Mouse (Mus musculus): ENCODE data around the gene Polr3h. TPM values are rescaled to one million over a fixed set of nuclear protein-coding genes. Genes with fewer than 3 reads are reported as not detected.

Polr3h gene
- polyA plus RNA-seq, 1 experiment: 7.4 TPM

DNA sequence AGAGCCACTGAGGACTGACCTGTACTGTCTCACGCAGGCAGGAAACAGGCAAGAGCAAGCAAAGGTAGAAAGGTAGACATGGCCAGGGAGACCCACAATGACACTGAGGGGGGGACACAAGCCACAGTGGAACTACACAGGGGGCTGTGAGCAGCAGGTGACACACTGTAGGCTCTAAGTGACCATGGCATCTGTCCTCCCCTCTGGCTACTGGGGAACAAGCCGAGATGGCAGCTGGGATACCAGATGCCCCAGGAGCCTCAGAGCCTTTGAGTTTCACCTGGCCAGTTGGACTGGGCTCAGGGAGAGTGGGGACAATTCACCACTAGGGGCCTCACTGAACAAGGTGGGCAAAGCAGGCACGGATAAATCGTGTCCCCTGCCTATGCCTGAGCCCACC, 26.3 kb upstream of the Polr3h start:
- Histone ChIP-seq H3K36me3 (ENCODE audit: control insufficient read depth) (peaks cover 62% of the 10 kb centered on the region), H3K4me3 (replicated peaks) (no peak overlapping the region), H3K4me1 (ENCODE audit: control insufficient read depth) (peaks cover 14% of the 10 kb centered on the region), H3K9me3 (ENCODE audit: control insufficient read depth, low read length) (peaks cover under 1% of the 10 kb centered on the region; the same call in 1 of the 2 replicates), H3K27me3 (ENCODE audit: control insufficient read depth) (no peaks in the 10 kb centered on the region)
- no peak for TF ChIP-seq TAL1 (IDR thresholded peaks at IDR 0.05; ENCODE audit: low read length)
- TF ChIP-seq GATA1 (IDR thresholded peaks at IDR 0.05; ENCODE audit: low read length): no peak

DNA sequence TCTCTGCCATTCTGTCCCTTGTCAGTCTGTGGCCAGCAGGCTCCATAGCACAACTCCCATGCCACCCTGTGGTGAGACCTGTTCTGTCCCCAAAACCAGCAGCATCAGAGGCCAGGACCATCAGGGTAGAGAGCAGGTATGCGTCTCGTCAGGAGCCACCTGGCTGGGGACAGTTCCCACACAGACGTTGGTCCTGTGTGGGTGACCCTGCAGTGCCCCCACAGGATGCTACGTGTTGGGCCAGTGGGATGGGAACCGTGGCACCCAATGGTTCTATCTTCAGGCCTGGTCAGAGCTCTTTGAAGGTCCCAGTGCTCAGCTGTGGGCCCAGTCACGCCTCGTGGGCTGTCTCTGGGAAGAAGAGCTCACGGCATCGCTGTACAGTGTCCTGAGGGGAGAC, 25.1 kb upstream of the Polr3h start:
- TF ChIP-seq TAL1 (IDR thresholded peaks at IDR 0.05; ENCODE audit: low read length) (no peak), GATA1 (IDR thresholded peaks at IDR 0.05; ENCODE audit: low read length) (no peak)
- peaks cover 4% of the 10 kb centered on the region; the same call in 1 of the 2 replicates for H3K9me3 ChIP-seq (ENCODE audit: control insufficient read depth, low read length)
- peaks cover 11% of the 10 kb centered on the region for H3K4me1 ChIP-seq (ENCODE audit: control insufficient read depth)
- H3K36me3 ChIP-seq (ENCODE audit: control insufficient read depth): peaks cover 51% of the 10 kb centered on the region
- H3K27me3 ChIP-seq (ENCODE audit: control insufficient read depth): no peaks in the 10 kb centered on the region
- no peak overlapping the region for H3K4me3 ChIP-seq (replicated peaks)

- Histone ChIP-seq H3K36me3 (ENCODE audit: control insufficient read depth) (peaks cover 46% of the 10 kb centered on the region), H3K4me1 (ENCODE audit: control insufficient read depth) (peaks cover 11% of the 10 kb centered on the region), H3K4me3 (replicated peaks) (no peak overlapping the region), H3K27me3 (ENCODE audit: control insufficient read depth) (no peaks in the 10 kb centered on the region), H3K9me3 (ENCODE audit: control insufficient read depth, low read length) (peaks cover 4% of the 10 kb centered on the region; the same call in 1 of the 2 replicates)
- TF ChIP-seq GATA1 (IDR thresholded peaks at IDR 0.05; ENCODE audit: low read length) (no peak), TAL1 (IDR thresholded peaks at IDR 0.05; ENCODE audit: low read length) (no peak)
Measured at GRCm38 (mm10) chr15:81950716-81951115, 24.7 kb upstream of the Polr3h start.

DNA sequence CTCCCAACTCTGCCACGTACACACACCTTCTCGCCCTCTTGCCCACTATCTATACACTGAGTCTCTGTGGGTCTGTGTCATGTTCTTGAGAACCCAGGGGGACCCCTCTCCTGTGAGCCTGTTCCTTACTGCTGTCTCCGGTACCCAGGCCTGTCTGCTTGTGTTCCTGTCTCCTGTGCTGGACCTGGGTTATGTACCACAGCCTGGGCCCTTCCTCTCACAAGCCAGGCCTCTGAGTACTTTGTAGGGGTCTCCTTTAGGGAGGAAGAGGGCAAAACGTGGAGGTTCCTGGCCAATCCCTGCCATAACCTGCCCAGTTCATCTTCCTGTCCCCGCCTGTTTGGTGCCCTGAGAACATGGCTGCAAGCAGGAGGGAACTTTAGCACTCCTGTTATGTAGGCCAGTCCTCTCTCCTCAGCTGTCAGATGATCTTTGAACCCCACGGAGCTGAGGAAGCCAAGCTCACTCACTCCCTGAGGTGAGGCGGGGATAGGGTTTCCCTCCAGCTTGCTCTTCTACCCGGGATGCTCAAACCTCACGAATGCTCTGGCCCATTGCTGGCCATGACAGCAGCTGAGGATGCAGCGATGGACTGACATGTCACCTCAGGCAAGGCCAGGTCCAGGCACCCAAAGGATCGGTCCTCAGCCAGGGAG, 23.6 kb upstream of the Polr3h start:
- no peak for TF ChIP-seq GATA1 (IDR thresholded peaks at IDR 0.05; ENCODE audit: low read length)
- TF ChIP-seq TAL1 (IDR thresholded peaks at IDR 0.05; ENCODE audit: low read length): no peak
- Histone ChIP-seq H3K4me3 (replicated peaks) (no peak overlapping the region), H3K27me3 (ENCODE audit: control insufficient read depth) (peaks cover 3% of the 10 kb centered on the region; the same call in 1 of the 2 replicates), H3K36me3 (ENCODE audit: control insufficient read depth) (peaks cover 37% of the 10 kb centered on the region), H3K9me3 (ENCODE audit: control insufficient read depth, low read length) (peaks cover 4% of the 10 kb centered on the region; the same call in 1 of the 2 replicates), H3K4me1 (ENCODE audit: control insufficient read depth) (peaks cover 11% of the 10 kb centered on the region)

GRCm38 (mm10) chr15:81949076-81949475, 23.0 kb upstream of the Polr3h start:
- peaks cover 31% of the 10 kb centered on the region for H3K36me3 ChIP-seq (ENCODE audit: control insufficient read depth)
- H3K4me1 ChIP-seq (ENCODE audit: control insufficient read depth): peaks cover 11% of the 10 kb centered on the region
- H3K4me3 ChIP-seq (replicated peaks): no peak overlapping the region
- H3K27me3 ChIP-seq (ENCODE audit: control insufficient read depth): peaks cover 3% of the 10 kb centered on the region; the same call in 1 of the 2 replicates
- peaks cover 4% of the 10 kb centered on the region; the same call in 1 of the 2 replicates for H3K9me3 ChIP-seq (ENCODE audit: control insufficient read depth, low read length)
- TF ChIP-seq TAL1 (IDR thresholded peaks at IDR 0.05; ENCODE audit: low read length) (no peak), GATA1 (IDR thresholded peaks at IDR 0.05; ENCODE audit: low read length) (no peak)

DNA sequence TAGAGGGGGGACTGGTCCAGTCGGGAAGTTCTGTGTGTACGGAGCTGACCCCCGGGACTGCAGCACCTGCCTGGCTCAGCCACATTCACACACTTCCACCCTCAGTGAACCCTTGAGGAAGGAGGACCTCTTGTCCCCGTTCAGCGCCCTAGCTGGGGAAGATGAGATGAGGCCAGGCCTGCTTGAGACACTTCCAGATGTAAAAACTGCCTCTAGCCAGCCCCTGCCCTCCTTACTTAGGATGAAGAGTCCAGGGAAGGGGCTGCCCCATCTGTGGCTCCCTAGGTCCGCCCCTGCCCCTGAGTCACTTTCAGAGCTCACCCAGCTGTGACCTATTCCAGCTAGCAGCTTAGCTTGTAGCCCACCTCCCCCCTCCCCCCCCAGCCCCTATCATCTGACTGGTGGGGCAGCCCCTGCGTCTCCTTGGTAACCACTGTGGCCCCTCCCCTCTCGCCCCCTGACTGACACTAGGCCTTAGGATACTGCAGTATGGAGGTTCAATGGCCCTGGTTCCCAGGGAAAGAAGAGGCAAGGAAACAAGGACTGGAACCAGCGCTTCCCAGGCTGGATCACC, 17.2 kb upstream of the Polr3h start:
- Histone ChIP-seq H3K9me3 (ENCODE audit: control insufficient read depth, low read length) (peaks cover 4% of the 10 kb centered on the region; the same call in 1 of the 2 replicates), H3K27me3 (ENCODE audit: control insufficient read depth) (peaks cover 8% of the 10 kb centered on the region), H3K4me3 (replicated peaks) (no peak overlapping the region), H3K4me1 (ENCODE audit: control insufficient read depth) (peaks cover 27% of the 10 kb centered on the region), H3K36me3 (ENCODE audit: control insufficient read depth) (no peaks in the 10 kb centered on the region)
- no peak for TF ChIP-seq TAL1 (IDR thresholded peaks at IDR 0.05; ENCODE audit: low read length)

DNA sequence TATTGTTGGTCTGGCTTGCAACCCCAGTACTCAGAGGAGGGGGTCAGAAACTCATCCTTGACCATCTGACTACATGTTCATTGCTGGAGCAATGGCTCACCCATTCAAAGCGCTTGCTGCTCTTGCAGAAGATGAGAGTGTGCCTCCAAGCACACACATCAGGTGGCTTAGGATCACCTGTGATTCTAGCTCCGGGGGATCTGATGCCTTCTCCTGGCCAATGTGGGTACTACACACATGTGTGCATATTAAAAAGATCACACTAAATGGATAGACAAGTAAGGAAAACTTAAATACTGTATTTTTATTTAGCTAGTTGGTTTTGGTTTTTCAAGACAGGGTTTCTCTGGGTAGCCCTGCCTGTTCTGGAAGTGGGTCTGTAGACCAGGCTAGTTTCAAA, 15.0 kb upstream of the Polr3h start:
- no peak overlapping the region for H3K4me3 ChIP-seq (replicated peaks)
- H3K4me1 ChIP-seq (ENCODE audit: control insufficient read depth): peaks cover 37% of the 10 kb centered on the region
- TF ChIP-seq GATA1 (IDR thresholded peaks at IDR 0.05; ENCODE audit: low read length) (no peak), TAL1 (IDR thresholded peaks at IDR 0.05; ENCODE audit: low read length) (no peak)
- peaks cover 31% of the 10 kb centered on the region for H3K27me3 ChIP-seq (ENCODE audit: control insufficient read depth)
- no peaks in the 10 kb centered on the region for H3K9me3 ChIP-seq (ENCODE audit: control insufficient read depth, low read length)
- H3K36me3 ChIP-seq (ENCODE audit: control insufficient read depth): no peaks in the 10 kb centered on the region

GRCm38 (mm10) chr15:81940219-81940618, 14.2 kb upstream of the Polr3h start:
- H3K27me3 ChIP-seq (ENCODE audit: control insufficient read depth): peaks cover 38% of the 10 kb centered on the region
- peaks cover 37% of the 10 kb centered on the region for H3K4me1 ChIP-seq (ENCODE audit: control insufficient read depth)
- H3K36me3 ChIP-seq (ENCODE audit: control insufficient read depth): no peaks in the 10 kb centered on the region
- no peaks in the 10 kb centered on the region for H3K9me3 ChIP-seq (ENCODE audit: control insufficient read depth, low read length)
- no peak overlapping the region for H3K4me3 ChIP-seq (replicated peaks)
- TF ChIP-seq GATA1 (IDR thresholded peaks at IDR 0.05; ENCODE audit: low read length): no peak
- no peak for TF ChIP-seq TAL1 (IDR thresholded peaks at IDR 0.05; ENCODE audit: low read length)

DNA sequence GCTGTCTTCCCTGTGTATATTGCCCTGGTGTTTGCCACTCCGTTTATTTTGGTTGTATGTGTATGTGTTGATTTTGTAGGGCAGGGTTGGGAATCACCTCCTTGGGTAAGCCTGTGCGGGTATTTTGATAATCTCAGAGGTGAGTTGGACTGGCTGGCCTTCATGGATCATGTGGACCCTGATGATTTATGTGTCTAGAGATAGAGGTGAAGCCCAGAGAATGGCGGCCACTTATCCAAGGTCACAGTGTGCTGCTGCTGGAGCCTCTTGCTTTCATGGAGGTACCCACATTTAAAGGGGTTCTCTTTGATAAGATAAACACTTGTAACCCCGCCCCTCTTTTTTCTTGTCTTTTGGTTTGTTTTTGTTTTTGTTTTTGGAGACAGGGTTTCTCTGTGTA, 13.7 kb upstream of the Polr3h start:
- H3K27me3 ChIP-seq (ENCODE audit: control insufficient read depth): peaks cover 38% of the 10 kb centered on the region
- H3K4me1 ChIP-seq (ENCODE audit: control insufficient read depth): peaks cover 37% of the 10 kb centered on the region
- H3K36me3 ChIP-seq (ENCODE audit: control insufficient read depth): no peaks in the 10 kb centered on the region
- TF ChIP-seq TAL1 (IDR thresholded peaks at IDR 0.05; ENCODE audit: low read length): no peak
- no peak for TF ChIP-seq GATA1 (IDR thresholded peaks at IDR 0.05; ENCODE audit: low read length)
- H3K9me3 ChIP-seq (ENCODE audit: control insufficient read depth, low read length): no peaks in the 10 kb centered on the region
- no peak overlapping the region for H3K4me3 ChIP-seq (replicated peaks)
